Mouse (Mus musculus): ENCODE data around the gene Gm49340.
"Not testable (repeated sequence)": the region's sequence is repeated elsewhere in the genome, so short reads cannot be mapped to it uniquely, and the experiment has no call there.

Gene Gm49340

GRCm38 (mm10) chr11:73329442-73329841 is at the start of gene Gm49340, which contains the start of the genes Aspa and Spata22:
Gm49340 (plus strand) TSS chr11:73329741.
Aspa (minus strand) TSS chr11:73329596.
Spata22 (plus strand) TSS chr11:73329741.
- no peak for DNase-seq

- DNase-seq, result no peak
These were observed 48.8 kb upstream of the Gm49340 start for GRCm38 (mm10) chr11:73280710-73281109.

GRCm38 (mm10) chr11:73281528-73282027 is 48.0 kb upstream of the Gm49340 start:
- peak; percentile 2 to 5 for DNase-seq

- DNase-seq, result no peak
These were observed 46.2 kb upstream of the Gm49340 start for GRCm38 (mm10) chr11:73283369-73283768.

- DNase-seq, result no peak
These were observed 45.6 kb upstream of the Gm49340 start for GRCm38 (mm10) chr11:73283926-73284325.

GRCm38 (mm10) chr11:73284351-73284750 is 45.2 kb upstream of the Gm49340 start:
- DNase-seq, result no peak

GRCm38 (mm10) chr11:73289621-73290020 is 39.9 kb upstream of the Gm49340 start:
- no peak for DNase-seq

- no peak for DNase-seq
These were observed 26.4 kb upstream of the Gm49340 start for GRCm38 (mm10) chr11:73303123-73303522.

- DNase-seq, result no peak
These were observed 13.6 kb upstream of the Gm49340 start for GRCm38 (mm10) chr11:73315961-73316360.

- DNase-seq, result not testable (repeated sequence)
These were observed 11.0 kb upstream of the Gm49340 start for GRCm38 (mm10) chr11:73318581-73318980.

- DNase-seq, result not testable (repeated sequence)
These were observed 8.5 kb upstream of the Gm49340 start for GRCm38 (mm10) chr11:73321064-73321463.

GRCm38 (mm10) chr11:73323906-73324830 is 5.4 kb upstream of the Gm49340 start:
- DNase-seq, result no peak

- DNase-seq, result no peak
These were observed 3.1 kb upstream of the Gm49340 start for GRCm38 (mm10) chr11:73326485-73326886.

GRCm38 (mm10) chr11:73327361-73327760 is 2.2 kb upstream of the Gm49340 start:
- no peak for DNase-seq

- DNase-seq, result no peak
These were observed 3.8 kb downstream of the Gm49340 start for GRCm38 (mm10) chr11:73333357-73333756.

GRCm38 (mm10) chr11:73336919-73337318 is 7.4 kb downstream of the Gm49340 start:
- DNase-seq, result no peak

GRCm38 (mm10) chr11:73350483-73350882 is 20.9 kb downstream of the Gm49340 start, which contains the start of gene Olfr20:
Olfr20 (plus strand) TSS chr11:73350783.
- no peak for DNase-seq

GRCm38 (mm10) chr11:73370946-73371345 is 41.4 kb downstream of the Gm49340 start, which contains the start of gene Olfr376:
Olfr376 (plus strand) TSS chr11:73371246.
- no peak for DNase-seq

- no peak for DNase-seq
These were observed 65.8 kb downstream of the Gm49340 start for GRCm38 (mm10) chr11:73395374-73395773.

GRCm38 (mm10) chr11:73399514-73399913 is 70.0 kb downstream of the Gm49340 start, which contains the start of gene Olfr1:
Olfr1 (minus strand) TSS chr11:73399614.
- DNase-seq, result no peak

All from B cell, adult 2 months (primary cell).